Mouse (Mus musculus): ENCODE measurements at regions not wholly inside any gene's neighbourhood (a gene's known extent, or its start where the extent isn't known, plus 50 kb on each side); places are given as distances from the start of the nearest gene placed in this dataset.

DNA sequence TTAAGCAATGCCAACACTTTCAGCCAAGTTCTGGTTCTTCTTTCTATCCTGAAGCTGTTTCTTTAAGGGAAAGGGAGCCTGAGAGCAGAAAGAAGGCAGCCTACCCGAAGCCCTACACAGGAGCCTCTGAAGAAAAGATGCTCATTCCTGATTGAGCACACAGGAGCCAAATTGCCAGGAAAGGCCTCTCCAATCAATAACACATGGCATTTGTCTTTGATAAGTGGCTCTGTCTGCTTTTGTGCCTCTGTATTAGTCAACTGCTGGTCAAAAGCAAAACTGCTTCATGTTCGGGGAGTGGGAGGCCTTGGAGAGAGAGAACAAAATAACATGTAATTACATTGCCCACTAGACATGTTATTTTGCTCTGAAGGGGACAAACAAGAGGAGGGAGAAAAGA, 1607.4 kb downstream of the 4930444P10Rik start:
- WGBS = 51% methylated on average over 2 of the region's 2 CpGs
- ATAC-seq (ENCODE audit: low FRiP score, low read depth) = no peak

GRCm38 (mm10) chr1:14484121-14484916, 1608.8 kb downstream of the 4930444P10Rik start:
- no peak overlapping the region for H3K9ac ChIP-seq
- WGBS = 91% methylated on average over 6 of the region's 6 CpGs
- H3K27me3 ChIP-seq (replicated peaks) = no peaks in the 10 kb centered on the region
- no peak overlapping the region for H3K27ac ChIP-seq
- H3K36me3 ChIP-seq = no peaks in the 10 kb centered on the region
- H3K4me2 ChIP-seq (replicated peaks) = no peak overlapping the region
- peaks cover 3% of the 10 kb centered on the region; the same call in 1 of the 2 replicates for H3K4me1 ChIP-seq
- H3K9me3 ChIP-seq = no peaks in the 10 kb centered on the region
- H3K4me3 ChIP-seq = no peak overlapping the region
- ATAC-seq (ENCODE audit: low FRiP score, low read depth) = no peak

More for the DNA sequence above, 1607.4 kb downstream of the 4930444P10Rik start:
- H3K27me3 ChIP-seq (replicated peaks) = no peaks in the 10 kb centered on the region
- H3K4me1 ChIP-seq = peaks cover 3% of the 10 kb centered on the region; the same call in 1 of the 2 replicates
- no peaks in the 10 kb centered on the region for H3K9me3 ChIP-seq
- no peak overlapping the region for H3K4me2 ChIP-seq (replicated peaks)
- no peak overlapping the region for H3K27ac ChIP-seq
- no peaks in the 10 kb centered on the region for H3K36me3 ChIP-seq
- H3K9ac ChIP-seq = no peak overlapping the region
- H3K4me3 ChIP-seq = no peak overlapping the region

- H3K36me3 ChIP-seq = no peaks in the 10 kb centered on the region
- no peaks in the 10 kb centered on the region for H3K4me1 ChIP-seq
- 38% methylated on average over 3 of the region's 3 CpGs for WGBS
- H3K4me2 ChIP-seq (replicated peaks) = no peak overlapping the region
- H3K9ac ChIP-seq = no peak overlapping the region
- no peak for ATAC-seq (ENCODE audit: low FRiP score, low read depth)
- H3K9me3 ChIP-seq = no peaks in the 10 kb centered on the region
- H3K27ac ChIP-seq = no peak overlapping the region
- H3K27me3 ChIP-seq (replicated peaks) = no peaks in the 10 kb centered on the region
- H3K4me3 ChIP-seq = no peak overlapping the region
Measured at GRCm38 (mm10) chr1:14472294-14472693, 1620.8 kb downstream of the 4930444P10Rik start.

DNA sequence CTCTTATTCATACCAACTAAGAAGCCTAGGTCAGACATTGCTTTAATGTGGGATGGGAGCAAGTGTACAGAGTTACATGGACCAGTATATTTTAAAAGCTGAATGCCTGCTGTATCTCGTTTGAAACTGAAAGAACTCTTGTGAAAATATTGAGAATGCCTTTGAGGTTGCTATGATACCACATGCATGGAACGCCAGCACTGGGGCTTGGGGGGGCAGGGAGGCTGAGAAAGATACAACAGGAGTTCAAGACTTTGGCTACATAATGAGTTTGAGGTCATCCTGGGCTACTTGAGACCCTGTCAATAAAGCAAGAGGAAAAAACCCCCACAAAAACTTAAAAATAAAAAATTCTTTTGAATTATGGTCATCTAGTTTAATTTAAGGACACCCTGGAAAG, 1621.6 kb downstream of the 4930444P10Rik start:
- no peak overlapping the region for H3K27ac ChIP-seq
- no peak overlapping the region for H3K9ac ChIP-seq
- H3K4me1 ChIP-seq = no peaks in the 10 kb centered on the region
- H3K27me3 ChIP-seq (replicated peaks) = no peaks in the 10 kb centered on the region
- no peaks in the 10 kb centered on the region for H3K36me3 ChIP-seq
- WGBS = 28% methylated on average over 2 of the region's 2 CpGs
- ATAC-seq (ENCODE audit: low FRiP score, low read depth) = no peak
- H3K9me3 ChIP-seq = no peaks in the 10 kb centered on the region
- H3K4me2 ChIP-seq (replicated peaks) = no peak overlapping the region
- H3K4me3 ChIP-seq = no peak overlapping the region

DNA sequence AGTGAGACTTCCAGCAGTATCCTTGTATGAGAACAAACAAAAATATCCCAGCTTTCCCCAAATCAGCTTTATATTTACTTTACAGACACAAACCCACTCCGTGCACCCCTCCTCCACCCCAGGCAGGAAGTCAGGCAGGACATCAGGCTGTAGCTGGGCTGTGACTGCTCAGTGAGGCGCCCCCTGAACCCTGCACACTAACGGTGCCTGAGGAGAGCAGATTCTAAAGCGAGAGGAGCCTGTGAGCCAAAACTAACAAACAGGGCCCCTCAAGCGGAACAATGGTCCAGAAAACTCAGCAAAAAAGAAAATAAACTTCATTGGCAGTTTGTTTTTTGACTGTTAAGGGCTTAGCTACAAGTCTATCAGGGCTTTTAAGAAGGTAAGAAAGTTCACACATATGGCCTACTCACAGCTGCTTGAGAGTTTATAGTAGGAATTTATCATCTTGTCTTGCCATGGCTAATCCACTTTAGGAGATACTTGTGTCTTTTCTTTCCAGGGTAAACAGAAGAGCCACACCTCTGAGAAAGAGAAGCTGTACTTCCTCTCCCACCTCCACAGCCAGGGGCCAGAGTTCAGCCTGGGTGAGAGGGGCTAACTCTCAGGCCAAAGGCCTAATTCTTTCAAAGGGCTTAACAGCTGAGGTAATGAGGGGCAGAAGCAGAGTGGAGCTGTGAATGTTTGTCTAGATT, 1628.2 kb downstream of the 4930444P10Rik start:
- no peak overlapping the region for H3K4me3 ChIP-seq
- H3K36me3 ChIP-seq = no peaks in the 10 kb centered on the region
- 0 out of 2 replicates have a peak, but pooled peaks cover 6% of the 10 kb centered on the region for H3K4me1 ChIP-seq
- H3K9me3 ChIP-seq = no peaks in the 10 kb centered on the region
- no peak overlapping the region for H3K9ac ChIP-seq
- H3K4me2 ChIP-seq (replicated peaks) = no peak overlapping the region
- ATAC-seq (ENCODE audit: low FRiP score, low read depth) = no peak
- 14% methylated on average over 5 of the region's 5 CpGs for WGBS
- no peak overlapping the region for H3K27ac ChIP-seq
- H3K27me3 ChIP-seq (replicated peaks) = no peaks in the 10 kb centered on the region

DNA sequence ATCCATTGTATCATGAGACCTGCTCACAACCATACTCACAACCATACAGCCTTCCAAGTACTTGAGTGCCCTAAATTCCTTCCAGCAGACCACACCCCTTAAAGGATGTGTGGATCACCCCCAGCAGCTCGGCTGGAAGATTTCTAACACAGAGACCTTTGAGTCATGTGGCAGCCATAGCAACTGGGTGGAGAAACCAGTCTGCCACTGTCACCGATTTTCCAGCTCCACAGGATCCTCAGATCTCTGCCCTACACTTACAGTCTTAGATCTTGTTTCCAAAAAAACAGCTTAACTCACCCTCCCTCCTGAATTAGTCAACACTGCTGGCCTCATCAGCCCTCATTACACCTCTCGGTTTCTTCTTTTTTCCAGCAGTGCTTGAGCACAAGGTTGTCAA, 1630.6 kb downstream of the 4930444P10Rik start:
- Histone ChIP-seq H3K27ac (no peak overlapping the region), H3K4me2 (replicated peaks) (no peak overlapping the region), H3K4me3 (no peak overlapping the region), H3K4me1 (0 out of 2 replicates have a peak, but pooled peaks cover 6% of the 10 kb centered on the region), H3K9me3 (no peaks in the 10 kb centered on the region), H3K9ac (no peak overlapping the region), H3K36me3 (no peaks in the 10 kb centered on the region), H3K27me3 (replicated peaks) (no peaks in the 10 kb centered on the region)
- WGBS = 33% methylated on average over 3 of the region's 3 CpGs
- ATAC-seq (ENCODE audit: low FRiP score, low read depth) = no peak

DNA sequence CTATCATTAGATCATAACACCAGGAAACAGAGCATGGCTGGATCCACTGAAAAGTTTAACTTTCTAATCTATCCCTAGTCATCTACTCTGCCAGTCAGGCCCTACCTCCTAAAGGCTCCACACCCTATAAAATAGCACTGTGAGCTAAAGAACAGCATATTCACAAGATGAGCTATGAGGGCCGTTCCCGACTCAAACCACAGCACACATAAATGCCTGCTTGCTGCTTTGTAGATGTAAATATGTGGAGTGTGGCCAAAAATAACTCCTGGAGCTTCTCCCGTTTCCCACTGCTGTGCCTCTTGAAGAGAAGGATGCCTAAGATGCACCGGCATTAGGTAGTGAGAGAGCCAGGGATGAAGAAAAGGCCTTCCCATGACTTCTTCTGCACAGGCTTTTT, 1632.3 kb downstream of the 4930444P10Rik start:
- ATAC-seq (ENCODE audit: low FRiP score, low read depth) = no peak
- Histone ChIP-seq H3K9ac (no peak overlapping the region), H3K4me2 (replicated peaks) (no peak overlapping the region), H3K4me1 (0 out of 2 replicates have a peak, but pooled peaks cover 6% of the 10 kb centered on the region), H3K27me3 (replicated peaks) (no peaks in the 10 kb centered on the region), H3K9me3 (no peaks in the 10 kb centered on the region), H3K36me3 (no peaks in the 10 kb centered on the region), H3K27ac (no peak overlapping the region), H3K4me3 (no peak overlapping the region)
- 86% methylated on average over 4 of the region's 4 CpGs for WGBS

GRCm38 (mm10) chr1:14429326-14429725, 1663.8 kb downstream of the 4930444P10Rik start:
- WGBS = 69% methylated on average over 2 of the region's 2 CpGs
- no peak overlapping the region for H3K4me2 ChIP-seq (replicated peaks)
- no peak overlapping the region for H3K27ac ChIP-seq
- H3K9me3 ChIP-seq = no peaks in the 10 kb centered on the region
- no peaks in the 10 kb centered on the region for H3K36me3 ChIP-seq
- no peak for ATAC-seq (ENCODE audit: low FRiP score, low read depth)
- no peak overlapping the region for H3K4me3 ChIP-seq
- no peaks in the 10 kb centered on the region for H3K4me1 ChIP-seq
- no peak overlapping the region for H3K9ac ChIP-seq
- no peaks in the 10 kb centered on the region for H3K27me3 ChIP-seq (replicated peaks)

- H3K4me1 ChIP-seq = no peaks in the 10 kb centered on the region
- H3K36me3 ChIP-seq = no peaks in the 10 kb centered on the region
- H3K27ac ChIP-seq = no peak overlapping the region
- H3K4me3 ChIP-seq = no peak overlapping the region
- no peak overlapping the region for H3K9ac ChIP-seq
- WGBS = 81% methylated on average over 1 of the region's 1 CpGs
- no peak overlapping the region for H3K4me2 ChIP-seq (replicated peaks)
- no peak for ATAC-seq (ENCODE audit: low FRiP score, low read depth)
- no peaks in the 10 kb centered on the region for H3K27me3 ChIP-seq (replicated peaks)
- no peaks in the 10 kb centered on the region for H3K9me3 ChIP-seq
Measured at GRCm38 (mm10) chr1:14421030-14421429, 1672.1 kb downstream of the 4930444P10Rik start.

GRCm38 (mm10) chr1:14413826-14414445, 1679.2 kb downstream of the 4930444P10Rik start:
- no peak for ATAC-seq (ENCODE audit: low FRiP score, low read depth)
- no peak overlapping the region for H3K4me3 ChIP-seq
- no peak overlapping the region for H3K4me2 ChIP-seq (replicated peaks)
- no peaks in the 10 kb centered on the region for H3K36me3 ChIP-seq
- no peaks in the 10 kb centered on the region for H3K4me1 ChIP-seq
- H3K27me3 ChIP-seq (replicated peaks) = no peaks in the 10 kb centered on the region
- no peak overlapping the region for H3K9ac ChIP-seq
- WGBS = 74% methylated on average over 4 of the region's 4 CpGs
- H3K9me3 ChIP-seq = no peaks in the 10 kb centered on the region
- no peak overlapping the region for H3K27ac ChIP-seq

GRCm38 (mm10) chr1:14369957-14370833, 1722.9 kb downstream of the 4930444P10Rik start:
- no peak overlapping the region for H3K4me2 ChIP-seq (replicated peaks)
- no peaks in the 10 kb centered on the region for H3K36me3 ChIP-seq
- ATAC-seq (ENCODE audit: low FRiP score, low read depth) = no peak
- no peak overlapping the region for H3K9ac ChIP-seq
- no peaks in the 10 kb centered on the region for H3K4me1 ChIP-seq
- no peak overlapping the region for H3K27ac ChIP-seq
- WGBS = 77% methylated on average over 3 of the region's 3 CpGs
- no peaks in the 10 kb centered on the region for H3K27me3 ChIP-seq (replicated peaks)
- no peaks in the 10 kb centered on the region for H3K9me3 ChIP-seq
- no peak overlapping the region for H3K4me3 ChIP-seq
